Mouse (Mus musculus) cortical plate, adult 2 months (tissue): ENCODE measurements around the gene Ptrh1. TPM values are rescaled to one million over a fixed set of nuclear protein-coding genes. Genes with fewer than 3 reads are reported as not detected.
A peak's percentile ranks its signal among the peaks of the same experiment; 100 is the strongest.

Experiments used
- H3K27ac ChIP-seq: fragments of 200-500 bp; 2 replicates; pipeline ENCODE4 v1.5.1; 2012; ENCODE audit warnings: low read length, control low read depth, inconsistent platforms; ENCODE audit not compliant: insufficient read depth
- H3K4me1 ChIP-seq: fragments of 200-500 bp; 2 replicates; pipeline ENCODE4 v1.6.1; 2011; ENCODE audit warnings: low read length; ENCODE audit not compliant: control insufficient read depth, insufficient read depth
- H3K4me3 ChIP-seq: fragments of 200-500 bp; 2 replicates; pipeline ENCODE4 v1.5.1; 2011; ENCODE audit warnings: mild to moderate bottlenecking, low read length, control low read depth; ENCODE audit not compliant: insufficient read depth
- CTCF ChIP-seq: fragments of 200-500 bp; IDR thresholded peaks from 2 replicates; pipeline ENCODE4 v1.5.1; 2011; ENCODE audit warnings: mild to moderate bottlenecking, control low read depth, low read length; ENCODE audit not compliant: insufficient read depth; ENCODE audit errors: extremely low read depth
- POLR2A ChIP-seq: fragments of 200-500 bp; IDR thresholded peaks from 2 replicates; pipeline ENCODE4 v1.6.1; 2011; ENCODE audit warnings: mild to moderate bottlenecking, low read length, control low read depth; ENCODE audit not compliant: insufficient read depth; ENCODE audit errors: extremely low read depth
- polyA plus RNA-seq: library from polyadenylated mRNA; depleted of rRNA; stranded (reverse); fragments of >200 nt; gene quantifications from 2 replicates; pipeline ENCODE4 v1.2.3, GENCODE M21; 2012; rRNA removed

Gene Ptrh1
- polyA plus RNA-seq = 5.4 and 6.6 TPM in 2 replicates

- H3K4me1 ChIP-seq = no peaks in the 10 kb centered on the region
- H3K27ac ChIP-seq = no peak within 1 kb of the TSS
- TF ChIP-seq POLR2A (peak; percentile 66), CTCF (no peak)
- H3K4me3 ChIP-seq = peak within 1 kb of the TSS; percentile 43
These were observed at the start of gene Ptrh1, which contains the start of gene Ttc16 for GRCm38 (mm10) chr2:32775359-32776074. TSS of gene Ptrh1 (plus strand) at chr2:32775786. TSS of gene Ttc16 (minus strand) at chr2:32775633.

- TF ChIP-seq CTCF = no peak
- TF ChIP-seq POLR2A = peak; percentile 59
- Histone ChIP-seq H3K4me3 (peak overlapping the region; percentile 1), H3K4me1 (no peaks in the 10 kb centered on the region), H3K27ac (no peak overlapping the region)
These were observed 48.2 kb upstream of the Ptrh1 start for GRCm38 (mm10) chr2:32727435-32727834.

GRCm38 (mm10) chr2:32728463-32728862 is 47.1 kb upstream of the Ptrh1 start:
- TF ChIP-seq CTCF (no peak), POLR2A (no peak)
- Histone ChIP-seq H3K27ac (no peak overlapping the region), H3K4me3 (peak overlapping the region; percentile 1; the same call in 1 of the 2 replicates), H3K4me1 (no peaks in the 10 kb centered on the region)

GRCm38 (mm10) chr2:32729547-32729946 is 46.0 kb upstream of the Ptrh1 start:
- H3K27ac ChIP-seq = no peak overlapping the region
- no peak for TF ChIP-seq CTCF
- TF ChIP-seq POLR2A = no peak
- no peaks in the 10 kb centered on the region for H3K4me1 ChIP-seq
- H3K4me3 ChIP-seq = no peak overlapping the region

- H3K27ac ChIP-seq = no peak overlapping the region
- TF ChIP-seq CTCF = no peak
- no peak for TF ChIP-seq POLR2A
- no peaks in the 10 kb centered on the region for H3K4me1 ChIP-seq
These were observed 44.7 kb upstream of the Ptrh1 start for GRCm38 (mm10) chr2:32730854-32731253.

GRCm38 (mm10) chr2:32731911-32732310 is 43.7 kb upstream of the Ptrh1 start:
- Histone ChIP-seq H3K4me1 (no peaks in the 10 kb centered on the region), H3K4me3 (no peak overlapping the region), H3K27ac (no peak overlapping the region)
- no peak for TF ChIP-seq CTCF
- TF ChIP-seq POLR2A = no peak

More at GRCm38 (mm10) chr2:32730854-32731253, 44.7 kb upstream of the Ptrh1 start:
- no peak overlapping the region for H3K4me3 ChIP-seq

- H3K4me1 ChIP-seq = no peaks in the 10 kb centered on the region
- no peak for TF ChIP-seq CTCF
- no peak for TF ChIP-seq POLR2A
- H3K4me3 ChIP-seq = no peak overlapping the region
- no peak overlapping the region for H3K27ac ChIP-seq
These were observed 42.9 kb upstream of the Ptrh1 start for GRCm38 (mm10) chr2:32732695-32733094.

GRCm38 (mm10) chr2:32734480-32734879 is 41.1 kb upstream of the Ptrh1 start:
- no peak overlapping the region for H3K4me3 ChIP-seq
- TF ChIP-seq POLR2A (no peak), CTCF (no peak)
- no peaks in the 10 kb centered on the region for H3K4me1 ChIP-seq
- H3K27ac ChIP-seq = peak overlapping the region; percentile 73; the same call in 1 of the 2 replicates

- TF ChIP-seq CTCF (no peak), POLR2A (no peak)
These were observed 40.7 kb upstream of the Ptrh1 start for GRCm38 (mm10) chr2:32734933-32735332.

GRCm38 (mm10) chr2:32736306-32736829 is 39.2 kb upstream of the Ptrh1 start:
- no peak overlapping the region for H3K27ac ChIP-seq
- no peaks in the 10 kb centered on the region for H3K4me1 ChIP-seq
- H3K4me3 ChIP-seq = no peak overlapping the region
- TF ChIP-seq POLR2A = no peak
- no peak for TF ChIP-seq CTCF

More at GRCm38 (mm10) chr2:32734933-32735332, 40.7 kb upstream of the Ptrh1 start:
- H3K4me3 ChIP-seq = no peak overlapping the region
- H3K27ac ChIP-seq = peak overlapping the region; percentile 73; the same call in 1 of the 2 replicates
- no peaks in the 10 kb centered on the region for H3K4me1 ChIP-seq
